Mouse (Mus musculus) myocyte (in vitro differentiated cells): ENCODE measurements around the gene Nhsl1.

Experiments used
- MAX ChIP-seq: IDR thresholded peaks from one replicate; pipeline ENCODE4 v1.6.1; 2011; ENCODE audit warnings: low read depth, mild to moderate bottlenecking, control low read depth
- POLR2A ChIP-seq: IDR thresholded peaks from one replicate; pipeline ENCODE4 v1.6.1; 2011; ENCODE audit warnings: low read depth, mild to moderate bottlenecking, control low read depth, moderate library complexity; ENCODE audit not compliant: insufficient read length
- POLR2AphosphoS2 ChIP-seq: IDR thresholded peaks from one replicate; pipeline ENCODE4 v1.6.1; 2011; ENCODE audit warnings: low read depth, control low read depth; ENCODE audit not compliant: insufficient read length
- USF1 ChIP-seq: IDR thresholded peaks from one replicate; pipeline ENCODE4 v1.6.1; 2011; ENCODE audit warnings: low read depth, mild to moderate bottlenecking, control low read depth, moderate library complexity

GRCm38 (mm10) chr10:18409068-18409467 is 90.3 kb downstream of the Nhsl1 start:
- TF ChIP-seq POLR2A (no peak), USF1 (no peak), MAX (no peak), POLR2AphosphoS2 (no peak)
